Mouse (Mus musculus): ENCODE measurements at regions not wholly inside any gene's neighbourhood (a gene's known extent, or its start where the extent isn't known, plus 50 kb on each side); places are given as distances from the start of the nearest gene placed in this dataset.

GRCm38 (mm10) chr3:148659024-148659423, 331.3 kb downstream of the Adgrl2 start:
- TF ChIP-seq CTCF (IDR thresholded peaks at IDR 0.05; ENCODE audit: control insufficient read depth, insufficient read depth, insufficient read length): no peak
- no peak for TF ChIP-seq USF1 (IDR thresholded peaks at IDR 0.05; ENCODE audit: low read depth)
- TF ChIP-seq CEBPB (IDR thresholded peaks at IDR 0.05; ENCODE audit: low read depth): no peak
- TF ChIP-seq FOSL1 (IDR thresholded peaks at IDR 0.05; ENCODE audit: insufficient read depth, low read length, poor library complexity, severe bottlenecking): no peak
- no peak for TF ChIP-seq MAX (IDR thresholded peaks at IDR 0.05)
